Mouse (Mus musculus) lung, postnatal 0 days (tissue): Measurements from ENCODE around the gene Drosha.

Source experiments
- CTCF ChIP-seq: IDR thresholded peaks from 2 replicates; pipeline ENCODE4 v1.5.1; 2016; ENCODE audit warnings: antibody characterized with exemption, mild to moderate bottlenecking
- EP300 ChIP-seq: IDR thresholded peaks from 2 replicates; pipeline ENCODE4 v1.6.1; 2016; ENCODE audit warnings: antibody characterized with exemption, mild to moderate bottlenecking, control low read depth

DNA sequence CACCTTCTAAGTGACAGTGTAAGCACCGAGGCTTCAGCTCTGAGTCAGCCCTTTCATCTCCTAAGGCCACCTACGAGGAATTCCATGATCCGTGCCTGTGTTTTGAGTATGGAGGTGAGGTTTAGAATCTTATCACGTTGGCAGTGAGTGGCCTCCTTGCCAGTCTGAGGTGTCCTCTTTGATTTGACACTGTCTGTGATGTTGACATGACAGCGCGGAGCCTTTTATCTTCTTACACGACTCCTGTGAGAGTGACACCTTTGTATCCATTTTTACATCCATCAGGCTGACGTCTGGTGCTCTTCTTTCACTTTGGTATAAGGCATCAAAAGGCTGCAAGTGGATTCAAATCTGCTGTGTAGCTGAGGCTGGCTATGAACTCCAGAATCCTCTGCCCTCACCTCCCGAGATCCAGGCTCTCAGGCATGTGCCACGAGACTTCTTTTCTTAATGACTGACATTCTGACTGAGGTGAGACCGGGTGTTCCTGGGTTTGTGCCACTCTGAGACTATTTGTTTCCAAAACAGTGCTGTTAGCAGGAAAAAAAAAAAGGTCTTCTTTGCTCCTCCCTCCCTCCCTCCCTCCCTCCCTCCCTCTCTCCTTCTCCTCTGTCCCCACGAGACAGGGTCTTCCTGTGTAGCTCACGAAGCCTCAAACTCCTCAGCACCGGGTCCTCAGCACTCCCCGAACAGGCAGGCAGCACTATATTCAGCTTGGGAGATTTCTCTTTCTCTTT is 24.0 kb upstream of the Drosha start:
- TF ChIP-seq CTCF (no peak), EP300 (no peak)
